Mouse (Mus musculus) spleen, postnatal 4 days (tissue): ENCODE data around the gene Chrdl2.
"Not testable (repeated sequence)": the region's sequence is repeated elsewhere in the genome, so short reads cannot be mapped to it uniquely, and the experiment has no call there.

Experiments
- DNase-seq, 2 experiments: peaks; one replicate each; pipeline ENCODE4 v3.0.0; 2022; ENCODE audit warnings: low spot score in 2 of 2

Gene Chrdl2

DNA sequence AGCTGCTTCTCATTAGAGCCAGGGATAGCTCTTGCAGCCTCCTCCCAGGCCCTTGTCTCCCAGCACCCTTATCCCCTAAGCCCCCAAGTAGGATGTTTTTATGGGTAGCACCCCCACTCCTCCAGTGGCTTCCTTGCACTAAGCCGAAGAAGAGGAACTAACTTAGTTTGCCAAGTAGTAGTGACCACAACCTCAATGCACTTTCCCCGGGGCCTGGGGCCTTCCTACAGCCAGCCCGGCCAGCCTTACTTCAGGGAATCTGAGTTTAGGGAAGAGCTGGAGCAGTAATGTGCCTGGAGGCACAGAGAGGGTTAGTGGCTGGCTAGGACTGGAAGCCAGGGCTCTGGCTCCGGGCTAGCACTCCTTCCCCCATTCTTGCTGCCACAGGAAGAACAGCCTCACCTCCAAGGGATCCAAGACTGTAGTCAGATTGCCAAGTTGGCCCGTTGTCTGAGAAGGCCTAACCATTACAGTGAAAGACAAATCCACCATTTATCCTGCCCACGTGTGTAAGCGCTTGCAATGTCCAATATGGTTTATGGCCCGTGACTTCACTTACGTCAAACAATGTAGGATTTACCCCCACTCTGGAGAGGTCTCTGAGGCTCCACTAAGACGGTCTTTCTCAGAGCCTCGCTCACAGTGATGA lies 29.0 kb downstream of the Chrdl2 start:
- DNase-seq, result no peak

DNA sequence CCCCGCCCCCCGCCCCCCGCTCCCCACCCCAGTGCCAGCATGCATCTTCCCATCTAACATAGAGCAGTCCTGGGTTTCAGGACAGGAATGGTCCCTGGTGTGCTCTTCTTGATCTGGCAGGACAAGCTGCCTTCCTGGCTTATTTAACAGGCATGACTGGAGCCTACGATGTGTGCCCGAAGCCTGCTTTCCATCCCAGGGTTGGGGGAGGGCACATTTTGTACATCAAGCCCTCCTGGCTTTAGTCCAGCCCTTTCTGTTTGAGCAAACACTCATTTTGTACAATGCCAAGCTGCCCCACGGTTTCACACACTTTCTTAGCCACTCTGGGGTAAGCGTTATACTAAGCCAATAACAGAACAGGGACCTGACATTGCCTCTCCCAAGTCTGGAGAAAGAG lies 30.1 kb downstream of the Chrdl2 start:
- no peak for DNase-seq

DNA sequence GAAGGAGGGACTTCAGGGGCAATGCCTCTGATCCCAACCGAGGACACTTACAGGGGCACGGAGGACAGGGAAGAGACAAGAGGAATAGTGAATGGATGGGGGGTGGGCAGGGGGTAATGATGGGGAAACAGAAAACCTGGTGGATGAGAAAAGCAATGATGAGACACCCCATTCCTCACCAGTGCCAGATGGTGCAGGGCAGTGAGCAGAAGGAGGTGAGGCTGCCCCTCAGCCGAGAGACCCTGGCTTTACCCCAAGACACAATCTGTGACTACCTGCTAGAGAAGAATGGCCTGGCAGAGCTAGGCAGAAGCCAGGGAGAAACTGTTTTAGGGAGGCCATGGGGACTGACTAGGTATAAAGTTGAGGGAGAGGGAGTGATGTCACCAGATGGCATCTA lies 30.5 kb downstream of the Chrdl2 start:
- no peak for DNase-seq

DNA sequence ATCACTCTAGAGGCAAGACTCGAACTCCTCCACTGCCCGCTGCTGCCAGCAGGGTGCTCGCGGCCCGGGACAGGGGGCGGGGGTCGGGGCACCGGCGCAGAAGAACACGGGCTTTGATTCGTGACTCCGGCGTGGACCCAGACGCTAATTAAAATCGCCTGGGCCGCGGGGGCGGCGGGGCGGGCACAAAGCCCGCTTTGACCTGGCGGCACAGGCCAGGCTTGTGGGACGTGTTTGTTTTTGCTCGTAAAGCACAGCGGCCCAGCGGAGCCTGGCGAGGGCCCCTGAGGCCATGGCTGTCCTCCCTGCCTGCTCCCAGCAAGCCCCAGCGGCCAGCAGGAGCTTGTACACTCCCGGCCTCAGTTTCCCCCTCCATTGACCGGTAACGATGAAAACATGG lies 36.1 kb downstream of the Chrdl2 start:
- no peak for DNase-seq

DNA sequence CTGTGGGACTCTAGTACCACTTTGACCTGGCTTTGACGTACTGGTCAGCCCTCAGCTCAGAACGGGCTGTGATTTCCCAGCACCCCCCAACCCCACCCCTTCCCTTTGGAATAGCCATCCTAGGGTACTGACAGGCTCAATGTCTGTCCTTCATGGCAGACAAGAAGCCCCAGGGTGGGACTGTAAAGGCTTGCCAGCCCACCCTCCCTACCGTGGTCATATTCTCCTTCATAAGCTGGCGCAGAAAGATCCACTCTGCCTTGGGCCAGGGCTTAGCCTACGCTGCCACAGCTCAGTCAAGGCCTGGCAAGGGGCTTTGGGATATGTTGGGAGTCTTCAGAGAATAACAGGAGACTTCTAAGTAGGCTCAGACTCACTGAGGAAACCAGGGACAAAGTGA lies 37.1 kb downstream of the Chrdl2 start:
- DNase-seq, result no peak

DNA sequence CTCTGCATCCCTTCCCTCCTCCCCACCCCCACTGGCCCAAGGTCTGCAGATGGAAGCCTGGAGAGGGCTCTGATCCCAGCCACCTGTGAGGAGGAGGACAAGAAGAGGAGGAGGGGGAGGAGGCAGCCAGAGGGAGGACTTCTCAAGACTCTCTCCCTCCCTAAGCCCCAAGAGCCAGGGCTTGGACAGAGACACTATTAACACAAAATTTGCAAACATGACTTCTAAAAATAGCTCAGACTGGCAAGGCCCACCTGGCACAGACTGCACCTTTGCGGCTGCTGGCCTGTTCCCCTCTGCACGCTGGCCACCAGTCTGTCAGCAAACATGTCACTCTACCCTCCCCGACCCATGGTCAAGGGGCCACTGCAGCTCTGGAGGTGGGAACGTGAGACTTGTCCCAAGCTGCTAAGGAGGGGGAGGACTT lies 37.6 kb downstream of the Chrdl2 start:
- DNase-seq, result no peak

DNA sequence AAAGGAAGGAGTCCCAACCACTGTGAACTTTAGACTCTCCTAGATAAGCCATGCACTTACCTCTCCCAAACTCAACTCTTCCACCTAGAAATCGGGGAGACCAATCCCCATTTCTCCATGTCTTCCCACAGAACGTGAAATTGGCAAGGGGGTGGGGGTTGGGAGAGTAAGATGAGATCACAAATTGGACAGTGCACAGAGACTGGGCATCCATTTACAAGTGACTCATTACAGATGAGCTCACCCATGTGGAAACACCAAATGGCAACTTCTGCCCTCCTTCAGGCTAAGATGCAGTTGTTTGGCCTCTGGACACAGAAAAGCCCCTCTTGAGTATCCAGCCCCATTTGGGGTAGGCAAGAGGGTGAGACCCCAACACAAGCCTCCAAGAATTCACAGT lies 40.5 kb downstream of the Chrdl2 start:
- DNase-seq, result no peak

DNA sequence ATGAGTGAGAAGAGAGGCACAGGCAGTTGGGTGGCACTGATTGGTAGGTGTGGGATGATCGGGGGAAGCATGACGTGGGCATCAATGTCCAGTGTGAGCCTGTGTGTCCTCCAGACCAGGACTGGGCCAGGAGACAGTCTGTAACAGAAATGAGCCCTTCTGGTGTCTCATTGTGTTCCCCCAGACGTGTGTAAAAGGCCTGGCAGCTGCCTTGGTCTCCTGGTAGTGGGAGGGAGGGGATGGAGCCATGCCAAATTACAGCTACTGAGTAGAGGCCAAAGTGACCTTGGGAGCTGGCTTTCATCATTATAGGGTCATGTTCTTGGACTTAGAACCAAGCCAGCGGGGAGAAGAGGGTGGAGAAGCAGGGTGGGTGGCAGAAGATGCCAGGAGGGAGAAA lies 45.9 kb downstream of the Chrdl2 start:
- DNase-seq, result no peak

DNA sequence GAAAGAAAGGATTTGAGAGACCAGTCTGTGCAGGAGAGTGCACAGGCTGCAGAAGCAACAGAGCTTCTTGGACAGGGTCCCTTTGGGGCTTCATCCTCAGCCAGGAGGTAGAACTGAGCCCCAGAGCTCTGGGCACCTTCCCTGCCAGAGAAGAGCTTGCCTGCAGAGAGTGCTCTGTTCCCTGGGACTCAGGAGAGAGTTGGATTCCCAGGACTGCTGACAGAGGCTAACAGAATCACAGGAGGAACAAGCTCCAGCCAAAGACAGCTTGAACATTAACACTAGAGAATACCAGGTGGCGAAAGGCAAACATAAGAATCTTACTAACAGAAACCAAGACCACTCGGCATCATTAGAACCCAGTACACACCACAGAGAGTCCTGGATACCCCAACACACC lies 47.0 kb downstream of the Chrdl2 start:
- DNase-seq, result not testable (repeated sequence)

DNA sequence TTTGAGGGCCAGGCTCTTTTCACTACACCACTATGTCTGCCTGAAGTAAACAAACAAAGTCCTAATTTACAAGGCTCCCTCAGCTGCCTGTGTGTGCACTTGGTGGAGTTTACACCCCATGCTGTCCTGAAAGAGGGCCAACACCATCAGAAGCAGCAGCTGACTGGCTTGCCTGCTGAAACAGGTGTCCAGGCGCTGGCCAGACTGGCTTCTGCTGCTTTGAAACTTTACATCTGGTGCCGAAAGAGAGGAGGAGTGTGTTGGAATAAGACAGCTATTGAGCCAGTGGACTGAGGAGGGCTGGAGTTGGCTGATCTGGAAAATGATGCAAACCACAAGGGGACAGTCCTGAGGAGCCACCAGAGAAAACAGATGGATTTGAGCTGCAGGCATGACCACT lies 68.0 kb downstream of the Chrdl2 start:
- no peak for DNase-seq

DNA sequence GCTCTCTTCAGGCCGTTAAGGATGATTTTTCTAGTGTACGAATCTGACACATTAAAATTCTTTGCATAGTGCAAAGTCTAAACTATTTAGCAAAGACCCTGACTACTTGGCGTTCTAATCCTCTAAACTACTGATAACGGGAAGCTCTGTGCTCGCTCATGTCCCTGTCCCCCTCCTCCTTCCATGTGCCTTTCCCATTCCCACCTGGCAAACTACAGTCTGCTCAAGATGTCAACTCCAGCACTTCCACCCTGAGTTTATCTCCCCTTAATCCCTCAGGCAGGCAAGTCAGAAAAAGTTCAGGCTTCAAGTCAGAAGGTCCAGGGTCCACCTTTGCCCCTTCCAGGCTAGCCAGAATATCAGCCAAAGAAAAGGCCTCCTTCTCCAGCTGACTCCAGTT lies 70.3 kb downstream of the Chrdl2 start:
- DNase-seq, result no peak

DNA sequence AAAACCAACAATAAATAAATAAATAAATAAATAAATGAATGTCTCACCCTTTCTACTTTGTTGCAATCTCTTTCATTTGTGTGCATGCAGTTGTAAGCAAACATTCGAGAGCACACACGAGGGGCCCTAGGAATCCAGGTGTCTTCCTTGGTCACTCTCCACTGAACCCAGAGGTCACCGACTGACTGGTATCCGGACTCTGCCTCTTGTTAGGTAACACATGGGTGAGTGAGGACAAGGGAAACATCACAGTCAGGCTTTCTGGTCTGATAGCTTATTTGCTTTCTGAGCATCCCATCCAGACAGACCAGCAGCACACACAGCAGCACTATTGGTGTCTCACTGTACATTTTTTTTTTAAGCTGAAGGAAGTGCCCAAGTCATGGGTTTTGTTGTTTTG lies 71.1 kb downstream of the Chrdl2 start:
- no peak for DNase-seq

DNA sequence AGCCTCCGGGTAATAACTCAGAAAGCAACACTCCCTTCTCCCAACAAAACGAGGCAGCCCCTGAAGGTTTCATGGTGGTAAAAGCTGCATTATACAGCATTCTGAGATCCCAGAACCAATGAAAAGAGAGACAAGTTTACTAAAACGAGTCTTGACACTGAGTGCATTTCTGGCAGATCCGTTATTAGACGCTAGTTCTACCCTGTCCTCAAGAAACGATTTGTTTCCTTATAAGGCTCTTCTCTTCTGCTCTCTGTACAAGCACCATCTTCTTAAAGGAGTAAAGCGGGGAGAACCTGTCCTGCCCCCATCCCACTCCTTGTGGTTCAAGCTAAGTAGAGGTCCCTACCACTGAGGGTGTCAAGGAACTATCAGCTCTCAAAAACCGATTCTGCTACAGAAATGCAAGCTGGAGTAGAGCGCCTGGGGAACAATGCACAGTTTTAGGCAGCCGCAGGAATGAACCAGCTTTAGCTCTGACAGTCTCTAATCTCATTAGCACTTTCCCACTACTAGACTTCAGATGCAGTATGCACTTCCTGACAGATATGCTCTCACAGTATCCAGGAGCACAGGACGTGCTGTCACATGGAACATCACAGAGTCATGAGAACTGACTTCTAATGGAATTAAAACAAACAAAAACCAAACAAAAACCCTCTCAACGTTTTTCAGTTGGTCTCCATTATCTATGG lies 74.3 kb downstream of the Chrdl2 start:
- no peak for DNase-seq

DNA sequence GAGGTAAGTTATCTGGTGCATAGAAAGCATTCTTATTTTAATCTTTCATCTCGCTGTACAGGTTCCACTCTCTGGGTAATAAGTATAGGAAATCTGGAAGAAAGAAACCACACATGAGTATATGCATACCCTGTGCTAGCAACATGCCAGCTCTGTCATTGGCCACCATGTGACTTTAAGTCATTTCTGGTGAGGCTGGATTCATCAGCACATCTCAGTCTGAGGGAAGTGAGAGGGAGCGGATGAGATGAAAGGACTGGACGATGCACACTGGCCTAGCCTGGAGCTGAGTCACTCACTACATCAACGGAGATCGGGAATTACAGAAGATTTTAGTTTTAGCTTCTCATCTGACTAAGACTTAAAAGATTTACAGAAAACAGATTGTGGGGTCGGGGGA lies 76.9 kb downstream of the Chrdl2 start:
- no peak for DNase-seq

DNA sequence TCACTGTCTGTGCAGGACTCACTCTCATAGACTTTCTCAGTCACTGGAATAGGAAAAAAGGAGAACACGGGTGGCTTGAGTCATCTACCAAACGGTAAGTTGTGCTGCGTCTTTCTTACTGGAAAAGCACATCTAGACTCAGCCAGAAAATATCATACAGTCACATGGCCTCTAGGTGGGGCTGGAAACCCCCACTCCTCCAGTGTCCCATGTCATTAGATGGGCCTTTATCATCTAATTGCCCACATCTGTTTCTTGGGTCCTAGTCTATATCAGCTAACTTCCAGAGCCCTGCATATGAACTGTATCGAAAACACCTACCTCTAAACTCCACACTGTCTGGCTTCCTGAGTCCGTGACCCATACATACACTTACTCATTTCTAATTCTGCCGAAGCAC lies 77.8 kb downstream of the Chrdl2 start:
- no peak for DNase-seq
